Mouse (Mus musculus) spleen, adult 2 months (tissue): ENCODE measurements around the gene Pakap. TPM values are rescaled to one million over a fixed set of nuclear protein-coding genes. Genes with fewer than 3 reads are reported as not detected.

Experiments used
- DNase-seq, 2 experiments: peaks; one replicate each; pipeline versions ENCODE4 v3.0.0 to v3.0.0-alpha.2; 2012 to 2021; ENCODE audit warnings: low spot score in 2 of 2, low read depth in 1 of 2
- H3K27ac ChIP-seq: fragments of 200-500 bp; 2 replicates; pipeline ENCODE4 v1.5.1; 2012; ENCODE audit warnings: low read length, inconsistent platforms; ENCODE audit not compliant: insufficient read depth
- H3K27me3 ChIP-seq: fragments of 200-500 bp; 2 replicates; pipeline ENCODE4 v1.6.1; 2012; ENCODE audit warnings: mild to moderate bottlenecking, moderate library complexity, low read length, inconsistent platforms; ENCODE audit not compliant: control insufficient read depth, insufficient read depth
- H3K36me3 ChIP-seq: fragments of 200-500 bp; 2 replicates; pipeline ENCODE4 v1.6.1; 2012; ENCODE audit warnings: mild to moderate bottlenecking, low read length, inconsistent platforms; ENCODE audit not compliant: control insufficient read depth, insufficient read depth
- H3K4me1 ChIP-seq: fragments of 200-500 bp; 2 replicates; pipeline ENCODE4 v1.6.1; 2011; ENCODE audit warnings: inconsistent platforms; ENCODE audit not compliant: control insufficient read depth, insufficient read depth, insufficient read length
- H3K4me3 ChIP-seq: fragments of 200-500 bp; 2 replicates; pipeline ENCODE4 v1.5.1; 2011; ENCODE audit warnings: mild to moderate bottlenecking, inconsistent platforms; ENCODE audit not compliant: insufficient read depth, insufficient read length; ENCODE audit errors: extremely low read depth
- CTCF ChIP-seq: fragments of 200-500 bp; IDR thresholded peaks from 2 replicates; pipeline ENCODE4 v1.5.1; 2011; ENCODE audit warnings: mild to moderate bottlenecking, inconsistent platforms; ENCODE audit not compliant: insufficient read depth, insufficient read length, insufficient replicate concordance; ENCODE audit errors: extremely low read depth
- POLR2A ChIP-seq: fragments of 200-500 bp; IDR thresholded peaks from 2 replicates; pipeline ENCODE4 v1.6.1; 2011; ENCODE audit warnings: low read depth, low read length, inconsistent platforms
- WGBS: fragments of 180-500 bp; shearing (Covaris S2); methylation state at CpG from one replicate; pipeline ENCODE4 v1.1.7; 2018; 5-methylcytosine and 5-hydroxymethylcytosine counted together
- polyA plus RNA-seq: library from polyadenylated mRNA; depleted of rRNA; stranded (reverse); fragments of >200 nt; gene quantifications from 2 replicates; pipeline ENCODE4 v1.2.3, GENCODE M21; 2012

The Pakap gene
- polyA plus RNA-seq, 1 experiment: 0.29 TPM

DNA sequence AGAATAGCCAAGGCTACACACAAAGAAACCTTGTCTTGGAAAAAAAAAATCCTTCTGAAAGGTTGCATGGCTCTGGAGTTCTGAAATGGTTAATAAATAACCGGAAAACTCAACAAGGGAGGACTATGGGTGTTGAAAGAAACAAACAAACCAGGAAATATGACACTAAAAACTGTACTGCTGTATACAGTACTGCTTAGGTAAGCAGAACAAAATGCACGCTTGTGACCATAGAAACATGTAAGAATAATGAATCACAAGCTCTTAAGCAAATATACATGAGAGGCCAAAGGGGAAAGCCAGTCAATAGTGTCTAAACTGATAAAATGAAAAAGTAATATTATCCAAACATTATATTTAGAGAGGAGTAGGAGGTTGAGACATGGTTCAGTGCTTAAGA lies 247.4 kb downstream of the Pakap start:
- Histone ChIP-seq H3K27ac (no peak overlapping the region), H3K27me3 (no peaks in the 10 kb centered on the region), H3K36me3 (no peaks in the 10 kb centered on the region), H3K4me1 (peaks cover 17% of the 10 kb centered on the region; the same call in 1 of the 2 replicates), H3K4me3 (no peak overlapping the region)
- DNase-seq: no peak
- TF ChIP-seq POLR2A (no peak), CTCF (no peak)
- WGBS: 93% methylated on average over 2 of the region's 2 CpGs

DNA sequence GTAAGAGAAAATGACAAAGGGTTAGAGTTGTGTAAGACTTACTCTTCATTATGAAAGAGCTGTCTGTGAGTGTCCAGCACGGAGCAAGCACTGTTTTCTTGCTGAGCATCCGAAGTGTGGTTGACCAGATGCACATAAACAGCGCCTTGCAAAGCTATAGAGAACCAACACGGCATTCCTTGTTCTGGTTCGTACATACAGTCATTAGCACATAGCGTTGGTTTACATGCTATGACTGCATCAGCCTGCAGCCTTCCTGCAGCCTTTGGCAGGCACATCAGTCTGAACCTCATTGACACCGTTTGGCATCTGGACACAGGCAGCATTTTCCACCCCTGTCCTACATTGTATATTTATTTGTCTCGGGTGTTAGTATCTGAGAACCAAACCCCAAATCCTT lies 248.2 kb downstream of the Pakap start:
- Histone ChIP-seq H3K36me3 (no peaks in the 10 kb centered on the region), H3K27me3 (no peaks in the 10 kb centered on the region), H3K27ac (no peak overlapping the region), H3K4me1 (peaks cover 17% of the 10 kb centered on the region; the same call in 1 of the 2 replicates), H3K4me3 (no peak overlapping the region)
- no peak for DNase-seq
- TF ChIP-seq POLR2A: no peak
- TF ChIP-seq CTCF: no peak
- 91% methylated on average over 8 of the region's 8 CpGs for WGBS

DNA sequence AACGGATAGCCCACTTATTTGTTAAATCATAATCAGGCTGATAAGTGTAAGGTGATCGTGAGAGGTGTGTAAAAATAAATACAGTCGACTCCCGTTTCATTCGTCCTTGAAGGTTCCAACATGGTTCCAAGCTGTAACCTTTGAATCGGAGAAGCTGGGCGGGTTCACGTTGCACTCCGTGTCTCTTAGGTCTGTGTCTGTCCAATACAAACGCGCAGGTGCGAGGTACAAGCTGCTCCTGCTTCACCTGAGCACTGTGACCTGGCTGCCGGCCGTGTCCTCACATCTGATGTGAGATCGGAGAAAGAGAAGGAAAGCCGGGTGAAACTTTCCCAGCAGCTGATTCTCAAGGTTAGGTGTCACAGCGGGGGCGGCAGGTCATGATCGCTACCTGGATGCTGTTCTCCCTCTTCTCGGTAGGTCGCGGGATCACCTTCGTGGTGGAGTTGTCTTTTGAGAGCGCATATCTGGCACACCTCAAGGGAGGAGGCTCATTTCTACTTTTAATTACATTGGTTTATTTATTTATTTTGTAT lies 252.9 kb downstream of the Pakap start:
- DNase-seq: no peak
- Histone ChIP-seq H3K27ac (no peak overlapping the region), H3K27me3 (no peaks in the 10 kb centered on the region), H3K4me3 (no peak overlapping the region), H3K4me1 (peaks cover 6% of the 10 kb centered on the region; the same call in 1 of the 2 replicates), H3K36me3 (no peaks in the 10 kb centered on the region)
- WGBS: 94% methylated on average over 24 of the region's 24 CpGs
- TF ChIP-seq POLR2A (no peak), CTCF (no peak)

DNA sequence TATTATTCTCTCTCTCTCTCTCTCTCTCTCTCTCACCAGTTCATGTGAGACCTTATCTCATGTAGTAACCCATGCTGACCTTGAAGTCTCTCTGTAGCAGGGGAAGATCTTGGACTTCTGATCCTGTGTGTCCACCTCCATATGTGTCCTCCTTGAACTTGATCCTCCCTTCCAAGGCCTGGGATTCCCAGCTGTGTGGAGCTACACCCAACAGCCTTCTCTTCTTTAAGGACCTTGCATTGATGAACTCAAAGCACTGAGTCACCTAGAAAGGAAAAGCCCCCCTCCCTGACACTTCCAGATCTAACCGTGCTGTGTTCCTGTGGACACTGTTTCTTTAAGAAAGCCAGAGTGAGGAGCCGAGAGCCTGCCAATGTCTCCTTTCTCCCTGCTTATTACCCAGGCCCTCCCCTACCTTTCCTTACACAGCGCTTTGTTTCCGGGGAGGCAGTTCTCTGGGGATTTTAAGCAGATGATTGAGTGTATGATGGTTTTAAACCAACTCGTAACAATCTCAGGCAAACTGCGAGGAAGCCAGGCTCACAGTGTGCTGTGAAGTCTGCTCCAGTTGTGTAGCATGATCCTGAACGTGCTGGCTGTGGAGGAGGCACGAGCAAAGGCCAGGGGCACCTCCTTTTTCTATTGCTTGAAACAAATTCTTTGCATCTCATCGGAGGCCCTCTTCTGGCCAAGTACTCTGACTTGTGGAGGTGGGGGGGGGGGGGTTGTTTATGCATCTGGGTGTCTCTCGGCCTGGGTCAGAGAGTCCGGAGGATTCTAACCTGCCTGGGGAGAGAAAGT lies 253.8 kb downstream of the Pakap start:
- no peaks in the 10 kb centered on the region for H3K27me3 ChIP-seq
- H3K27ac ChIP-seq: no peak overlapping the region
- 15% methylated on average over 11 of the region's 11 CpGs for WGBS
- H3K4me3 ChIP-seq: no peak overlapping the region
- peaks cover 6% of the 10 kb centered on the region; the same call in 1 of the 2 replicates for H3K4me1 ChIP-seq
- no peaks in the 10 kb centered on the region for H3K36me3 ChIP-seq
- TF ChIP-seq POLR2A (no peak), CTCF (no peak)
- DNase-seq: no peak

DNA sequence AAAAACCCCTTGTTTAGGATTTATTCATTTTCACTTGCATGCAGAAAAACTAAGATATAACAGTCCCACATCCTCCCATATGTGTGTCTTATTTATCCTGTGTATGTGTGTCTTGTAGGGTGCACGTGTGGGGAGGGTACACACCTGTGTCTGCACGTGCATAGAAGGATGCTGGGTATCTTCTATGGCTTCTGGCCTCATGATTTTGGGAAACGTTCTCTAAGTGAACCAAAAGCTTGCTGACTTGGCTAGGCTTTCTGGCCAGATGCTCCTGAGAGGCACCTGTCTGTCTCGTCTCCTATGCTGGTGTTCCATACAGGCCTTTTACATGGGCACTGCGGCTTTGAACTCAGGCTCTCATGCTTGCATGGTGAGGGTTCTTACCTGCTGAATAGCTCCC lies 254.7 kb downstream of the Pakap start:
- Histone ChIP-seq H3K27me3 (no peaks in the 10 kb centered on the region), H3K27ac (no peak overlapping the region), H3K4me3 (no peak overlapping the region), H3K36me3 (no peaks in the 10 kb centered on the region), H3K4me1 (peaks cover 6% of the 10 kb centered on the region; the same call in 1 of the 2 replicates)
- 65% methylated on average over 5 of the region's 5 CpGs for WGBS
- TF ChIP-seq POLR2A (no peak), CTCF (no peak)
- no peak for DNase-seq

DNA sequence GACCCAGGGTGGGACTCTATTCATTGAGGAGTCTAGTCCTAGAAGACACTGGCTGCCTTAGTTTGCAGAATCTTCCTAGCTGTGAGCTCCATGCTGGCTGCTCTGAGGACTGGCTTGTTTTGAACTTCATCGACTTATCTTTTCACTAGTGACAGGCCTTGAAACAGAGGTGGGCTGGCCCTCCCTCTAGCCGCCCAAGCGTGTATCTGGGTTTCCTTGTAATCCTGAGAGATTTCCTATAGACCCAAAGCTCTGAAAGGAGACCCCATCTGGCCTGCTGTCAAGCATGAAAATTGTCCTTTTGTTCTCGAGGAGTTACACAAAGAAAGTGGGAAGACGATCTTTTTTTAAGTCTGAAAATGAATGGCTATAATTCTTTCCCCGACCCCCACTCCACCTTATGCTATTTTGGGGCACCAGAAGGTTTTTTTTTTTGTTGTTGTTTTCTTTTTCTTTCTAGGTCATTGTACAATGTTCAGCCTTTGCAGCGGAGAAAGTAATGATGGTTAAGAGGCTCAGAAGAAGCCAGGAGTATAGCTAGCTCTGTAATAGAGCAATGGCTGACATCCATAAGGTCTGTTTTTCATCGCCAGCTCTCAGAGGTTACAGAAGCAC lies 256.8 kb downstream of the Pakap start:
- WGBS: 59% methylated on average over 8 of the region's 8 CpGs
- Histone ChIP-seq H3K27me3 (no peaks in the 10 kb centered on the region), H3K27ac (no peak overlapping the region), H3K4me3 (no peak overlapping the region), H3K36me3 (no peaks in the 10 kb centered on the region), H3K4me1 (peaks cover 6% of the 10 kb centered on the region; the same call in 1 of the 2 replicates)
- TF ChIP-seq POLR2A (no peak), CTCF (no peak)
- no peak for DNase-seq

DNA sequence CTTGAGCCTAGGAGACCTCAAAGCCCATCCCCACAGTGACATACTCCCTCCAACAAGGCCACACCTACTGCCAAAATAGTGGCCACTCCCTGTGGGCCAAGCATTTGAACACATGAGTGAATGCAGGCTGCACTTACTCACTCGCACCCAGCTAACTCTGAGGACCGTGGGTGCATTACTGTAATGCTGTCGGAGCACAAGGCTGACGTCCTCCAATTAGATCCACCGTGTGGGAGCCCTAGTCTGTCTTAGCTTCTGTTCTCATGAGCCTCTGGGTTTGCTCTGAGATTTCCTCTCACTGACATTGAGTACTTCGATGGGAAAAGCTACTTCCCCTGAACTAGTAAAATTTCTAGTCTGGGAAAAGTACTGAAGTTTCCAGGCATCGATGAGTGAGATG lies 258.3 kb downstream of the Pakap start:
- no peaks in the 10 kb centered on the region for H3K27me3 ChIP-seq
- TF ChIP-seq POLR2A: no peak
- no peak for TF ChIP-seq CTCF
- H3K27ac ChIP-seq: no peak overlapping the region
- no peak overlapping the region for H3K4me3 ChIP-seq
- DNase-seq: no peak
- no peaks in the 10 kb centered on the region for H3K36me3 ChIP-seq
- peaks cover 6% of the 10 kb centered on the region; the same call in 1 of the 2 replicates for H3K4me1 ChIP-seq
- 89% methylated on average over 7 of the region's 7 CpGs for WGBS
